Mouse (Mus musculus) bone marrow macrophage, adult 2 months (primary cell): Measurements from ENCODE around the gene Cyp2j13.

Source experiments
- CTCF ChIP-seq: IDR thresholded peaks from 2 replicates; pipeline ENCODE4 v1.5.1; 2012; ENCODE audit warnings: low read depth, mild to moderate bottlenecking, low read length, moderate library complexity
- POLR2A ChIP-seq: IDR thresholded peaks from 2 replicates; pipeline ENCODE4 v1.6.1; 2012; ENCODE audit warnings: mild to moderate bottlenecking, low read depth, low read length, borderline replicate concordance

DNA sequence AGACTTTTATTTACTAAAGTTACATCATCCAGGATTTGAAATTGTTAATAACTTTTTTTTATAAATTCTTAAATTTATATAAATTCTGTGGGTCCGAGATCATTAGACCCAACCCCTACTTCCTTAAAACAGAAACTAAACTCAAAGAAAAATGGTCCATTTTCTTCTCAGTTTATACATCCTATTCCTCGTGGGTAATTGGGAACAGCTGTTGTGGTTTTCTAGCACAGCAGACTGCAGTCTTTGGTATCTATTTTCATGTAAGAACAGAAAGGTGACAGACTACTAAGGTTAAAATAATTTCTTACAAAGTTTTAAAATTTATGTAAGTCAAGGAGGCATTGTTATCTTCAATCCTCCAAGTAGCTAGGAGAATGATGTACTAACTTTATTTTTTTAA, 19.5 kb upstream of the Cyp2j13 start:
- TF ChIP-seq CTCF (no peak), POLR2A (no peak)
